Mouse (Mus musculus): ENCODE results near the gene C1ra.
"Not testable (repeated sequence)": the region's sequence is repeated elsewhere in the genome, so short reads cannot be mapped to it uniquely, and the experiment has no call there.

C1ra gene

GRCm38 (mm10) chr6:124545425-124545824 is 33.2 kb downstream of the C1ra start:
- no peak for DNase-seq

- DNase-seq, result not testable (repeated sequence)
Observed at GRCm38 (mm10) chr6:124547979-124548378, 35.8 kb downstream of the C1ra start.

DNA sequence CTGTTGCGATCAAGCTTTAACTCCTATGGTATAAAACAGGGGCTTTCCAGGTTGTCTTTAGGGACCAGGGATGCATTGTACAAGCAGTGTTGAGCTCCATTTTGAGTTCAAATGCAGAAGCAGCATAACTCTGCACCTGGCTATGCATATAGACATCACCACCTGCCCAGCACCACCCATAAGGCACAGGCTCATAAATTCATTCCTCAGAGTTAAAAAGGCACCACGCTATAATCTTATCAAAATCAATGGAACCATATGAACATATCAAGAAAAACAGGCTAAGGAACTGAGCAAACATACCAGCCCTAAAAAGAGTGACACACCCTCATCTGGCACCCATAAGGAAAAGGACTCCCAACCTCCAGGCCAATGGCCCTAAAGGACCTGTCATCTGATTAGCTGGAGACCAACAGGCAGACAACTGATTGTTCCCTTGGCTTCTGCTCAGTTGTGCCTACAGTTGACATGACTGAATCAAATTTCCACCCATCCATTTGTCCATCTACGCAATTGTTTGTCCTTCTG is 36.9 kb downstream of the C1ra start:
- no peak for DNase-seq

DNA sequence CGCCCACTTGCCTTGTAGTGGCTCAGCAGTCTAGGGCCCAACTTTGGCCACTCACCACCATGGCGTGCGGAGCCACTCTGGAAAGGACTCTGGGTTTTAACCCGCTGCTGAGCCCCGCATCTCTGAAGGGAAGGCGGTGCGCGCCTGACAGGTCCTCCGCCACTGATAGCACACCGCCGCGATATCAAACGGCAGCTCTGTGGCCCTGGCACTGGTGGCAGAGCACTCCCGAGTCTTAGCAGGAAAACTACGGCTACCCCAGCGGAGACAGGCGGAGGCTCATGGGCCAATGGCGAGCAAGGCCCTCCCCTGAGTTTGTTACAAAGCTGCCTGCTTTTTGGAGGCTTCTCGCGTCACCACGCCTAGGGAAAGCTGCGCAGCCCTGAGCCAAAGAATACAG is 40.6 kb downstream of the C1ra start:
- DNase-seq, result no peak

GRCm38 (mm10) chr6:124555956-124556355 is 43.8 kb downstream of the C1ra start:
- DNase-seq, result not testable (repeated sequence)

- DNase-seq, result not testable (repeated sequence)
Observed at GRCm38 (mm10) chr6:124561156-124561555, 49.0 kb downstream of the C1ra start.

DNA sequence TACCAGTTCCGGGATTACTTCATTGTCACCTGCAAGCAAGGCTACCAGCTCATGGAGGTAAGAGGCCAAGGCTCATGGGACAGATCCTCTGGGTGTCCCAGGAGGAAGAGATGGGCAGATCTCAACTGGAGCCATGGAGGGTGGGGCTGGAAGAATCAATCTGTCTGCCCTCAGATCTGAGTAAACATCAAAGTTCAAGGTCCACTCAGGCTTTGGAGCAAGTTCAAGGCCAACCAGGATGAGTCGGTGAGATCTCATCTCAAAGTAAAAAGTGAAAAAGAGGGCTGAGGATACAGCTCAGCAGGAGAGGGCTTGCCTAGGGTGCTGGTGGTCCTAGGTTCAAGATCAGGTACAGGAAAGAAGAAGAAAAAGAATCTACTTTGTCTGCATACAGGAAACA is 49.4 kb downstream of the C1ra start:
- not testable (repeated sequence) for DNase-seq

DNA sequence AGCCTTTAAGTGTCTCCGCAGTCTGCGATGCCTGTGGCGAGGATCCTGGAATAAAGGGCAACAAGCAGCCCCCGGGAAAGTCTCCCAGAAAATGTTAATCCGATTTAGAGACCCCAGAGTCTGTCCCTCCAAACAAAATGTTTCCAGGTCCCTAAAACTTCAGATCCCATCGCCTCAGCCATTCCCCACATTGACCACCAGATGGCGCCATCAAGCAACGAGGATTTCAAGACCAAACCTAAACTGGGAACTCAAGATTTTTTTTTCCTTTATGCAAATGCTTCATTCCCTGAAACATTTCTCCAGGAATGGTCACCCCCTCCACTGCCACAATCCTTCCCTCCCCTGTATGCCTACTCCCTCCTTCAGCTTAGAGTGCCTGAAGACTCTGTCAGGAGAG is 57.8 kb downstream of the C1ra start, which contains the start of gene C1rb:
Gene C1rb, plus strand, starts transcription at position 269 of the 400 bp plus-strand sequence.
- DNase-seq, result peak; percentile 70
